In genomic region chr6:136955240-136955639, GRCm38 (mm10) we compare ENCODE assay signal across 21 mouse cellular contexts. TPM values are rescaled to one million over a fixed set of nuclear protein-coding genes. Genes with fewer than 3 reads are reported as not detected.
"Had no signal": no experiment of that assay in that cellular context is flagged by ENCODE, and none has a peak within 500 bp of the region (broad histone marks: within the 10 kb centered on the region; RNA-seq: fewer than 3 reads in every experiment).

No protein-coding gene starts in this region.

- H3K27ac ChIP-seq: lung, embryonic 15.5 days; macrophage; midbrain, embryonic 13.5 days; midbrain, embryonic 15.5 days; neural tube, embryonic 12.5 days; stomach, embryonic 15.5 days; stomach, postnatal 0 days had no signal

- H3K9me3 ChIP-seq: lung, embryonic 15.5 days; megakaryocyte, embryonic 14.5 days; midbrain, embryonic 13.5 days; midbrain, embryonic 15.5 days; neural tube, embryonic 12.5 days; stomach, embryonic 15.5 days had no signal

- H3K4me1 ChIP-seq: lung, embryonic 15.5 days; midbrain, embryonic 13.5 days; midbrain, embryonic 15.5 days; stomach, embryonic 15.5 days had no signal

- H3K36me3 ChIP-seq: lung, embryonic 15.5 days; midbrain, embryonic 13.5 days; midbrain, embryonic 15.5 days; neural tube, embryonic 12.5 days; stomach, embryonic 15.5 days had no signal

- H3K4me2 ChIP-seq: lung, embryonic 15.5 days; midbrain, embryonic 11.5 days; midbrain, embryonic 13.5 days; midbrain, embryonic 15.5 days; neural tube, embryonic 12.5 days; stomach, embryonic 15.5 days had no signal

- H3K27me3 ChIP-seq: lung, embryonic 15.5 days; megakaryocyte, embryonic 14.5 days; midbrain, embryonic 13.5 days; midbrain, embryonic 15.5 days; neural tube, embryonic 12.5 days; stomach, embryonic 15.5 days had no signal

- H3K9ac ChIP-seq: lung, embryonic 15.5 days; midbrain, embryonic 13.5 days; midbrain, embryonic 15.5 days; neural tube, embryonic 12.5 days; stomach, embryonic 15.5 days had no signal

- ATAC-seq: lung, postnatal 0 days; midbrain, embryonic 13.5 days; midbrain, embryonic 15.5 days had no signal

- H3K4me3 ChIP-seq: lung, embryonic 15.5 days; megakaryocyte, embryonic 14.5 days; midbrain, embryonic 13.5 days; midbrain, embryonic 15.5 days; neural tube, embryonic 12.5 days; stomach, embryonic 15.5 days had no signal

- DNase-seq: lung, adult 2 months; lung, postnatal 14 days; lung, postnatal 36 days; right cerebral cortex, postnatal 14 days; thymus, adult 2 months; thymus, postnatal 25 days; thymus, postnatal 4 days had no signal

RNA-seq across cellular contexts. Expression of gene Pde6h, which starts 31.6 kb away (rescaled TPM):
- total RNA-seq: monocyte, adult 5-6 weeks had no signal
- polyA plus RNA-seq: liver, embryonic 16.5 days; macrophage; midbrain, embryonic 11.5 days; midbrain, embryonic 13.5 days; midbrain, embryonic 15.5 days; neural tube, embryonic 12.5 days; neural tube, embryonic 14.5 days; stomach, embryonic 15.5 days had no signal

RNA-seq across cellular contexts. Expression of gene Erp27, which starts 33.3 kb away (rescaled TPM):
- total RNA-seq: midbrain, postnatal 0 days had no signal
- polyA plus RNA-seq: macrophage; midbrain, embryonic 11.5 days; midbrain, embryonic 13.5 days; midbrain, embryonic 15.5 days; midbrain, postnatal 0 days; neural tube, embryonic 12.5 days; neural tube, embryonic 14.5 days had no signal
